Mouse (Mus musculus): ENCODE data around the gene Ildr1. TPM values are rescaled to one million over a fixed set of nuclear protein-coding genes. Genes with fewer than 3 reads are reported as not detected.

Ildr1 gene
- polyA plus RNA-seq (2017; shearing (Covaris generic)), result 11.6 TPM

GRCm38 (mm10) chr16:36693818-36694413 is at the start of gene Ildr1:
Gene Ildr1, plus strand, starts transcription at chr16:36693978.

GRCm38 (mm10) chr16:36665782-36666181 is 28.0 kb upstream of the Ildr1 start, which contains the start of gene Cd86:
Gene Cd86, minus strand, starts transcription at chr16:36666081.

Other genes with a start within 250 kb of the Ildr1 start
- gene Stfa3, start 238.6 kb upstream of the Ildr1 start, polyA plus RNA-seq (2017; shearing (Covaris generic)), result not detected
- 0.13 TPM for gene Casr, start 131.8 kb upstream of the Ildr1 start, polyA plus RNA-seq (2017; shearing (Covaris generic))
- 8.4 TPM for gene Cd86, start 27.9 kb upstream of the Ildr1 start, polyA plus RNA-seq (2017; shearing (Covaris generic))
- gene Slc15a2, start 91.0 kb downstream of the Ildr1 start, polyA plus RNA-seq (2017; shearing (Covaris generic)), result 19.9 TPM
- gene Iqcb1, start 134.4 kb downstream of the Ildr1 start, polyA plus RNA-seq (2017; shearing (Covaris generic)), result 29.9 TPM
- gene Eaf2, start 181.0 kb downstream of the Ildr1 start, polyA plus RNA-seq (2017; shearing (Covaris generic)), result 0.87 TPM
- 30.2 TPM for gene Golgb1, start 181.2 kb downstream of the Ildr1 start, polyA plus RNA-seq (2017; shearing (Covaris generic))
- gene Hcls1, start 241.0 kb downstream of the Ildr1 start, polyA plus RNA-seq (2017; shearing (Covaris generic)), result 105 TPM